Mouse (Mus musculus): ENCODE data around the gene Sumf2.

GRCm38 (mm10) chr5:129871238-129871637 is 24.5 kb downstream of the Sumf2 start:
- TF ChIP-seq POLR2A (IDR thresholded peaks at IDR 0.05; ENCODE audit: extremely low read depth, insufficient read depth, low read length) (no peak), CTCF (IDR thresholded peaks at IDR 0.05; ENCODE audit: low read depth, low read length) (no peak)
